Mouse (Mus musculus): ENCODE measurements around the gene Epm2a.

DNA sequence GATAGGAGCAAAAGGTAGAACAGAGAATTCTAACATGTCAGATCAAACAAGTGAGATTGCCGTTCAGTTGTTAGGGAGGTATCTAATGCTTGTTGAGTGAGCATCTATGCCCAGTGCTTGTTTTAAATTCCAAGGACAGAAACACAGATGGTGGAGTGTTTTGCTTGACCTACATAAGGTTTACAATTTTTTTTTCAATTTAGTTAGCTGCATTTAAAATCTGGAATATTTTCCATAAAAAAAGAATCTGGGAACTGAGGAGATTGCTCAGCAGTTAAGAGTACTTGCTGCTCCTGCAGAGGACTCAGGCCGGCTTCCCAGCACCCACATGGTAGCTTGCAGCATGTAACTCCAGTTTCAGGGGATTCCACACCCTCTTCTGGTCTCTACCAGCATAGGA is 109.3 kb downstream of the Epm2a start:
- TF ChIP-seq GATA1 (IDR thresholded peaks at IDR 0.05; ENCODE audit: borderline replicate concordance, low read length) (no peak), FLI1 (IDR thresholded peaks at IDR 0.05; ENCODE audit: low read length) (no peak)

Measured in megakaryocyte, embryonic 14.5 days (primary cell).